Mouse (Mus musculus) thymus, postnatal 0 days (tissue): Measurements from ENCODE around the gene Abcb9. TPM values are rescaled to one million over a fixed set of nuclear protein-coding genes. Genes with fewer than 3 reads are reported as not detected.
A peak's percentile ranks its signal among the peaks of the same experiment; 100 is the strongest.

Experiments used
- DNase-seq: peaks from one replicate; pipeline ENCODE4 v3.0.0-alpha.2; 2015; ENCODE audit warnings: low spot score
- polyA plus RNA-seq: library from polyadenylated mRNA; unstranded; fragments of >200 nt; fragmentation: Nextera tagmentation; extraction: Ambion mirVana; gene quantifications from 2 replicates; pipeline ENCODE4 v1.2.1, GENCODE M21; 2015

The Abcb9 gene
- polyA plus RNA-seq = 38.3 and 39.3 TPM in 2 replicates

DNA sequence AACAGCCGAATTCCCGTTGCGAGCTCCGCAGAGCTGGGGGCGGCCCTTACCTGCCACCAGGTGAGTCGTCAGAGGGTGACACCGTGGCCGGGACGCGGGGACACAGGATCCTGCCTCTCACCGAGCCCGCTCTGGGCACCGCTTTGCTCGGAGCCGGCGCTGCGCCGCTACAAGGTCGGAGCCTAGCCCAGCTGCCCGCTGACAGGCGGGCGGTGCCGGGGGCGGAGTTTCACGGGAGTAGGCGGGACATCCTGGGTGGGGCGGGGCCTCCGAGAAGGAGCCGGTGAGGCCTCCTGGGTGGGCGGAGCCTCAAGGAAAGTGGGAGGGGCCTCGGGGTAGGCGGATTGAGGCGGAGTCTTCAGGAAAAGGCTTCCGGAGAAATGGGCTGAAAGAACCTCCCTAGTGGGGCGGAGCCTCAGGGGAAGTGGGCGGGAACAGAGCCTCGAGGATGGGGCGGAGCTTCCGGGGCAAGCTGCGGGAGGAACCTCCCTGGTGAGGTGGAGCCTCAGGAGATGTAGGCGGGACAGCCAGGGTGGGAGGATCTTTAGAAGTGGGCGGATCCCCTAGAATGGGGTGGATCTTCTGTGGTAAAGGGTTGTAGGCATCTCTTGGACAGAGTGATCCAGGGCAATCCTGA, at the start of gene Abcb9:
TSS of gene Abcb9 (minus strand) at position 203 of the 637 bp plus-strand sequence.
- peak; percentile 95 for DNase-seq

DNA sequence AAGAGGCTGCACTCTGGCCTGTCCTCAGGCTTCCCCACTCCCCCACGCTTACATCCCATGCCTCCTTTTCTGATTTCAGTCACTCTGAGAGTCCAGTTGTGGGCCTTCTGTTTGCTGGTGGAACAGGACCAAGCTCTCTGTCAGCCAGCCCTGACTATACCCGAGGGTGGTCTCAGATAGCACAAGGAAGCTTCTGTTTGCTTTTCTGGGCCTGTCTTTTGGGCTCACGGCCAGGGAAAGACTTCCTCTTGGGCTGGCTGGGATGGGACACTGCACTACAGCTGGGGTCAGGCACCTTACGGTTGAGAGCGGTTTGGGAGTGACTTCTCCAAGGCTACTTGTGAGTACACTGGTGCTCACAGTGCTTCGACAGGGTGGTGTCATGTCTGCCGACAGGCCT, 42.5 kb upstream of the Abcb9 start:
- no peak for DNase-seq

DNA sequence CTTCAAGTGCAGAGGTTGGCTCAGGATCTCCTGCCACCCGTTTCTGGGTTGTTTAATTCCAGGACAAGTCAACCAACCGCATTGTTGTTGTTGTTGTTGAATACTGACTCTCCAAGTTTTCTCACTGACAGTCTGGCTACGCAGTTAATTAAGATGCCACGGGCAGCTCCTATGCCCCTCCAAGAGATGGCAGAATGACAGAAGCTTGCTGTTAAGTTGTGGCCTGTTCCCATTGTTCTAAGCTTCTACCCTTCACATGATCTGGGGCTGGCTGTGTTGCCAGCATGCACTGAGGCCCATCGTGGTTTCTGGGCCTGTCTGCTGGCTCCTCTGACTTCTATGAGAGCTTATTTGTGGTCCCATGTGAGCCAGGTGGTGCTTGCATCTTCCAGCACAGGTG, 38.7 kb upstream of the Abcb9 start:
- DNase-seq = no peak

DNA sequence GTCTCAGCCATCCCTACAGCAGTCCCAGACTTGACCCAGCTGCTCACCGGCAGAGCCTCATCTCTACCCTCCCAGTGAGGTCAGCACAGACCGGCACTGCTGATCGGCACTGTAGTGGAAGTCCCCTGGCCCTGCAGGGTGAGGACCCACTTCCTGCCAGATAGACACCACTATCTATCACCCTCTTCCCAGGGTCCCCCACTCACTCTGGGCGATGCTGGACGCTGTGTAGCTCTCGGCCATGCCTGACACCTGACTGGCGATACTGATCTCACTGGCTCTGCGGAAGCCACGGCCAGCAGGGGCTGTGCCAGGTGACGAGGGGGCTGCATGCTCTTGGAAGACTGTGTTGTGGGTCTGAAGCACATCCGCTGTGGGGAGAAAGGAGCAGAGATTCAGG, 29.5 kb upstream of the Abcb9 start:
- no peak for DNase-seq

DNA sequence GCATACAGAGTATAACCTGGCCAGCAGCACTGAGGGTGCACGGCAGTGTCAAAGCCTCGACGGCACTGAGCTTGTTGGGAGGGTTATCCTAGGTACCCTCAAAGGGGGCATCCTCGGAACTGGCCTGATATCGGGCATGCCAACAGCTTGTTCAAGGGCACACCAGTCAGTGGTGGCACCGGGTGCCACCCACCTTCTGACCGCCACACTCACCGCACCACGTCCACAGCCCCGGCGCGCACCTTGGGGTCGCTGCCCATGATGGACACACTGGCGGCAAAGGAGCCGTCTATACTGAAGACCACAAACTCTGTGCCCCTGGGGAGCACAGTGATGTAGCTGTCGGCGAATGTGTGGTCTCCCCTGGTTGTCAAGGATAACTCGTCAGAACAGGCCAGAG, 26.8 kb upstream of the Abcb9 start:
- no peak for DNase-seq

DNA sequence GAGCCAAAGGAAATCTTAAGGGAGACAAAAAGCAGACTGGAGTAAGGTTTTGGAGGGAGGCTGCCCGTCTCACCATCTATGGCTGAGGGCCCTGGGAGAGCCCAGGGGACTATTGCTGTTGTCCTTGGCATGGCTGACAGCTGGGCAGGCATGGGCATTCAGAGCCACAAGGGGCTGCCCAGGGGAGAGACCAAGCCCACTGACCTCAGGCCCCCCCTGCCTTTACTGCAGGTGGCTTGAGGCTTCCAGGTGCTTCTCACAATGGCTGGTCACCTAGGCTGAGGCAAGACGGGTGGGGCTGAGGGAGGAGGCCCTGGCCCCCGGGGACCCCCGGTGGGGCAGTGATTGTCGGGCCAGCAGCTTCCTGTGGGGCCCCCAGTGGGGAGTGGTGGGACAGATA, 23.6 kb upstream of the Abcb9 start:
- DNase-seq = no peak

DNA sequence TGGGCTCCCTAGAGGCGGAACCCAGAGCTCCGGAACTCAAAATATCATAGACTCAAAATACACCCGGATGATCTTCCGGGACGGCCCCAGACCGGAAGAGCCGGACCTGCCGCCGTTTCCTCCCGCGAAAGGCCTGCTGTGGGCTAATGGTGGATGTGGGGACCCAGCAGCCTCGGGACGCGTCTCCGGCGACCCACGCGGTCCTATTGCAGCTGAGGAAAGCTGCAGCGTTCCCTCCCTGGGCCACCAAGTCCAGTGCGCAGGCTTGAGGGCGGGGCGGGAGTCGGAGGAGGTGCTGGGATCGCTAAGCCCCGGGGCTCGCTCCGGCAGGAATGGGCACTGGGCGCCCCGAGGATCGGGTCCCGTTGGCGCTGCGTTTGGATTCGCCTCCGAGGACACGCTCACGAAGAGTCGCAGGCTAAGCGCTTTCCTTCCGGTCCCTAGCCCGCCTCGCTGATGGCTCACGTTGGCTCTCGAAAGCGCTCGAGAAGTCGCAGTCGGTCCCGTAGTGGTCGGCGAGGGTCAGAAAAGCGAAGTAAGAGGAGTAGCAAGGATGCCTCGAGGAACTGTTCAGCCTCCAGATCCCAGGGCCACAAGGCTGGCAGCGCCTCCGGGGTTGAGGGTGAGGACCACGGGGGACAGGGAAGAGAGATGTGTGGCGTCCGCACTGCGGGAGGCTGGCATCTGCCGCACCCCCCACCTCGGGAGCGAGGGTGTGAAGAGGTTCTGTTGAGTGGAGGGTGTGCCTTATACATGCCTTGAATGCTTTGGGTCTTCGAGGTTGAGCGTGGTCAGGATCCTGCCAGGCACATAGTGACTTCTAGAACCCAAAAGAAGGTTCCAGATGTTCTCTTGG, 20.6 kb upstream of the Abcb9 start, which contains the start of gene Arl6ip4:
TSS of gene Arl6ip4 (plus strand) at position 100 of the 856 bp plus-strand sequence.
- peak; percentile 77 for DNase-seq

DNA sequence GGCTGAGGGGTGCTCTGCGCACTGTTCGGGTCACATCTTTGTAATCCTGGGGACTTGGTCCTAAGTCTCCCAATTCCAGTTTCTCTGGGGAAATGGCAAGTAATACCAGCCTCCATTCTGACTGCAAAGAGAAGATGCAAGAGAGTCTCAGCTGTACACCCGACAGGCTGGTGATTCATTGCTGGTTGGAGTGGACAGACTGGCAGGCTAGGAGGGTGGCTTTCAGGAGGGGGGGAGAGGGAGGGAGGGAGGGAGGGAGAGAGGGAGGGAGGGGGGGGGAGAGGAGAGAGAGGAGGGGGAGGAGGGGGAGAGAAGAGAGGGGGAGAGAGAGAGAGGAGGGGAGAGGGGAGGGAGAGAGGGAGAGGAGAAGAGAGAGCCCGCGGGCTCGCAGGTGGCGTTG, 19.9 kb upstream of the Abcb9 start:
- no peak for DNase-seq

DNA sequence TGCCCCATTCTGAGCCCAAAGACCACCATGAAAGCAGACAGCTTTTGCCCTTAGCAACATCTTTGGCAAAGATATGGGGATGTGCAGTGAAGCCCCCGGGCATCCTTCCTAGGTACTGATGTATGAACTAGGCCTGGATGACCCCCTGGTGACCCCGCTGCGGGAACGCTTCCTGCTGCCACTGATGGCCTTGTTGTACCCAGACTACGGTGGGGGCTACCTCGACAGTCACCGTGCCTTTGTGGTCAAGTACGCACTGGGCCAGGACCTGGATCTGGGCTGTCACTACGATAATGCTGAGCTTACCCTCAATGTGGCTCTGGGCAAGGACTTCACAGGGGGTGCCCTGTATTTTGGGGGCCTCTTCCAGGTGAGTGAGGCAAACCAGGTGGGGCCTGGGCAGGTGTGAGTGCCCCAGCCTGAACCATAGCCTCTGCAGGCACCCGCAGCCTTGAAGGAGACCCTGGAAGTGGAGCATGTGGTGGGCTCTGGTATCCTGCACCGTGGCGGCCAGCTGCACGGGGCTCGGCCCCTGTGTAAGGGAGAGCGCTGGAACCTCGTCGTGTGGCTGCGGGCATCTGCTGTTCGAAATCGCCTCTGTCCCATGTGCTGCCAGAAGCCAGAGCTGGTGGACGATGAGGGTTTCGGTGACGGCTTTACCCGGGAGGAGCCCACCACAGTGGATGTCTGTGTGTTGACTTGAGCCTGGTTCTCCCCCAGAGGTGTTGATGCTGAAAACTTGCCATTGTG, 18.9 kb upstream of the Abcb9 start:
- no peak for DNase-seq

DNA sequence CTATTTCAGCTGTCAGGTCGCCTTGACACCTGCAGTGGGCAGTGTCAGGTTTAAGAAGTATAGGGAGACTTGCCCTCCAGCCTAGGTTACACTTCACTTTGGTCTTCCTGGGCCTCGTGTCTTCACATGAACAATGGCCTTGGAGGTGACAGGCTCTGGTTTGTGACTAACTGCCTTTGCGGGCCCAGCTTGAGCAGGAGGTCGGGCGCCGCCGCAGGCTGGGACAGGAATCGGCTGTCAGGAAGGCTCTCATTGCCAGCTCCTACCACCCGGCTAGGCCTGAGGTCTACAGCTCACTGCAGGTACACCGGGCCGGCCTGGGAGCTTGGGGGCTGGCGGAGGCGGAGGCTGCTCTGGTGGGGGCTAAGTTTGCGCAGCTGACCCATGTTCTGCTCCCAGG, 17.4 kb upstream of the Abcb9 start:
- peak; percentile 72 for DNase-seq

DNA sequence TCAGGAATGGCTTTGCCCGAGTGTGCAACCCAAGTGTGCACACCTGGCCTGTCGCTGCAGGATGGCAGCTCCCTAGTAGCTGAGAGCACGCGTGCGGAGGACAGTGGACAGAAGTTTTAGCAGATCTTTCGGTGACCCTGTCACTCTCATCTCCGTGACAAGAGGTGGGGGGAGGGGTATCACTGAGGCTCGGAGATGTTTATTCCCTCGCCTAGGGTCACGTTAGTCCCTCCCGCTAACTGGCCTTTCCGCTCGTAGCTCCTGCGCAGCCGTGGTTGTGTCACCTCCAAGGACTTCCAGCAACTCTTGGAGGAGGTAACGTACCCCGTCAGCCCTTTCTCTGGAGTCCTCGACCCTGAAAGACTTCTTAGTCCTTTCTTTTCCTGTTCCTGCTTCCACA, 16.9 kb upstream of the Abcb9 start:
- no peak for DNase-seq

DNA sequence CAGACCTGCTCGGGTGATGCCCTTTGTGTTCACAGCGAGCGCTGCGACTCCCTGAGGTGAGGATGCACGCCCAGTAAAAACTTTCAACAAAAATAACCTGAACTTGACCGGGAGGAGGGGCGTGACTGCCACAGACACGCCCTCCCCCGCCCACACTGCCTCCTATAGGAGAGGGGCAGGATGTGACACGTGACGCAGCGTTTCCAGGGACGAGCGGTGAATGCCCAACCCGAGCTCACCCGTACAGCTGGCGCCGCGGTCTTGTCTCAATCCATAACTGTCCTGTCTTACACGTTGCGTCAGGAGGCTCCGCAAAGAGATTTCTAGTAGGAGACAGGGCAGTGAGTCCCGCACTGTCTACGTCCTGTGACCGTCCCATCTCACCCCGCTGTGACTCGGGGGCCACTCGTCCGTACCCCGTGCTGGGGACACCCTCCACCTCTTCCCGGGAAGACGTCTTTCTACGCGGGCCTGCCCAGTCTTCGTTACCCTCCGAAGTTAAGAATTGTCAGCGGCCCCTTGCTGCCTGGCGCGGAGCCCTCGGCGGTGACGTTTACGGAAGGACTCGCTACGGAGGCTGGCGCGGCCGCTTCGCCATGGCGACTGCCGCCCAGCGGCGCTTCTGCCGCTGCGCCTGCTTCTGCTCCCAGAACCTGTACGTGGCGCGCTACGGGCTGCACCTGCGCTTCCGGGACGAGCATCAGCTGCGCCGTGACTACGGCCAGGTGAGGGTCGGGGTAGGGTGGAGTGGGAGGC, 16.3 kb upstream of the Abcb9 start, which contains the start of gene Ogfod2:
TSS of gene Ogfod2 (plus strand) at position 556 of the 756 bp plus-strand sequence.
- DNase-seq = peak; percentile 97

DNA sequence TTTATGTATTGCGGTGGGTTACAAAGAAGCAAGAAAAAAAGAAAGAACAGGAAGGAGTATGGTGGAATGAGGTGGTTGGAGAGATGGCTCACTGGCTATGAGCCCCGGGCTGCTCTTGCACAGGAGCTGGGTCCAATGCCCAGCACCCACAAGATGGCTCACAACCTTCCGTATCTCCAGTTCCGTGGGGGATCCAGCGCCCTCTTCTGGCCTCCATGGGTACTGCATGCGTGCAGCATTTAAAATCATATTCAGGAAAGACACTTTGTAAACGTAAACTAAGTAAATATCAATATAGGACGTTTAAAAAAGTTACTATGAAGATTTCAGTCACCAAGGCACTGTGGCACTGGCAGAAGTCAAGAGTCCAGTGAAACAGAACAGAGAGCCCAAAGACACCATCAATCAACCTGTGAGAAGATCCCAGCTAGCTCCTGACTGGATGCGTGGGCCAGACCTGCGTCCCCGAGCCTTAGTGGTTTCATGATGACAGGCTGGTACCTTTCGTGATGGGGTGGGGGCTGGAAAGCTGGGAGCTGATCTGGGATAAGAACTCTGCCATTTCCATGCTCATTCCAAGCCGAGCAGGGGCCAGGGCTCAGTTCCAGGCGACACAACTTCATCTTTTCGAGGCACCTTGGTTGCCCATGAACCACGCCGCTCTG, 15.6 kb upstream of the Abcb9 start:
- peak; percentile 60 for DNase-seq

DNA sequence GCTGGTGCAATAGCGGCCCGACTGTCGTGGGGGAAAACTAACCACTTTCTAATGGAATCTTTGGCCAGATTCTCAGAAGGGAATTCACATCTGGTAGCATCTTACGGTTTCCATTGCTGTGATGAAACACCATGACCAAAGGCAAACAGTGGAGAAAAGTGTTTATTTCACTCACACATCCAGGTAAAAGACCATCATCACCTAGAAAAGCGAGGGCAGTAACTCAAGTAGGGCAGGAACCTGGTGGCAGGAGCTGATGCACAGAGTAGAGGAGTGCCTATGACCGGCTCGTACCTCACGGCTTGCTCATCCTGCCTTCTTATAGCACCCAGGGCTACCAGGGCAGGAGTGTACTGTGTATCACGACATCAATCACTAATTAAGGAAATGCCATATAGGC, 8.0 kb upstream of the Abcb9 start:
- no peak for DNase-seq

DNA sequence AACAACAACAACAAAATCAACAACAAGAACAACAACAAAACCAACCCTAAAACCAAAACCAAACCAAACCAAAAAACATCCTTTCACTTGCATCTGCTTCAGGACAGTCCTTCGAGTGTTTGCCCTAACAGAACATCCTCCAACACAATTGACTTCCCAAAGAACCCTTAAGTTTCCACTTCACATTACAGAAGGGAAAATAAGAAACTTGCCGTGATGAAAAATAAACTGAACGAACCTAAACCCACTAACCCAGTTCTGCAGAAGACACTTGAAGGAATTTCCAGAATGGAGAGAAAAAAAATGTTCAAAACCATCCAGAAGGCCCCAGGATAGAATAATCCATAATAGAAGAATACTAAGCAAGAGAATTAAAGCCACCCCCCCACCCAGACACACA, 7.4 kb upstream of the Abcb9 start:
- no peak for DNase-seq

DNA sequence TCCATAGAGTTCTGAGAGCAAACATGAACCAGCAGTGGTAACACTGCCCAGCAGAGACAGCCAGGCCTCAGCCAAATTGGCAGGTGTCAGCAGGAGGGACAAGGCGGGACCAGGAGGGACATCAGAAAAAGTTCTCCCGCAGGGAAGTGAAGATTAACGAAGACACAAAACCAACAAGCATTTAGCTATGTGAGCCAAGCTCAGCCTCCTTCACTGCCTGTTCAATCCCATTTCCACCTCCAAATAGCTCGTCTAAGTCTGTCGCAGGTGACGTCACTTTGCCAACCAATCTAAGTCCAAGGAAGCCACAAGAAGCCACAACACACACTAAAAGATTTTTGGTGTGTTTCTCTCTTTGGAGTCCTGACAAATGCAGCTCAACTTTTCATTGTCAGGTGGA, 6.7 kb upstream of the Abcb9 start:
- DNase-seq = no peak

DNA sequence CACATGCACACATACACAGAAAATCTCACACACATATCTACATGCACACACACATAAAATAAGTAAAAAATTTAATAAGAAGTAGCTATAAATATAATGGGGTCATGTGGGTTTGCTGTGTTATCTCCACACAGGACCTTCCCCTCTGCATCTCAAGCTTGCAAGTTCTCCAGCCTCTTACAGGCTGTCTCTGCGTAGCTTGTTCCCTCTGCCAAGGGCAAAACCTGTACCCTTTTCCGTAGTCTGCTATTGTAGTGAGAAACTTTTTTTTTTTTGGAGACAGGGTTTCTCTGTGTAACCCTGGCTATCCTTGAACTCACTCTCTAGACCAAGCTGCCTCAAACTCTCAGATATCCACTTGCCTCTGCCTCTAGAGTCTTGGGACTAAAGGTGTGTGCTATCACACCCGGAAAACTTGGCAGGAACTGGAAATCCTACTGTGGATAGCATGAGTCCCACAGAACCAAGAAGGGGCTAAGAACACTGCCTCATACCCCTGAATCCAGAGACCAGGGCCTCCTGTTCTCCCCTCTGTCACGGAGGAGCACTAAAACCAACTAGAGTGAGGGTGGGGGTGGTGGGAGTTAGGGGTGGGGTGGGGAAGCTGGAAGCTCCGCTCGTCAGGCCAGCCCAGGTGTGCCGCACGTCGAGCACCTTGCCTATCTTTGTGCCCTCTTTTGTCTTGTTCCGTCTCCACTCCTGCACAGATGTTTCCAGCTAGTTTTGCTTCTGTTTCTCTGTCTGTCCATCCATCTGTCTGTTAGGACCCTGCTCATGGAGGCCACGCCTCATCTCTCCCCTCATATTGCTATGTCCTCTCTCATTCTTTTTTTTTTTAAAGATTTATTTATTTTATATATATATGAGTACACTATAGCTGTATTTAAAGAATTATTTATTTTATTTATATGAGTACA, 4.8 kb upstream of the Abcb9 start:
- DNase-seq = no peak

DNA sequence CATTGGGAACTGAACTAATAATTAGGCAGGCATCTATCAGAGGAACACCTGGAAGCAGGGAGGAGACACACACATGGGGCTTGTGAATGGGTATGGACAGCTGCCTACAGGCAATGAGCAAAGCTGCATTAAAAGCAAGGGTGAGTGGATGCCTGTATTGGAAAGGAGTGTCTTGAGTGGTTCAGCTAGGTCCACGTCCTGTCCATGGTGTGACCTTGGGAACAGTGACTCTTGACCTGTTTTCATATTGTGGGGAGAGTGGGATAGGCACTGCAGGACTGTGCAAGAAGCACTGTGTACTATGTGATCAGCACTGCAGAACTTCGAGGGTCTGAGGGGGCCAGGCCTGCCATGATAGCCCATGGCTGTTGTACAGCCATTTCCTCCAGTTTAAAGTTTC, 3.3 kb upstream of the Abcb9 start:
- no peak for DNase-seq

DNA sequence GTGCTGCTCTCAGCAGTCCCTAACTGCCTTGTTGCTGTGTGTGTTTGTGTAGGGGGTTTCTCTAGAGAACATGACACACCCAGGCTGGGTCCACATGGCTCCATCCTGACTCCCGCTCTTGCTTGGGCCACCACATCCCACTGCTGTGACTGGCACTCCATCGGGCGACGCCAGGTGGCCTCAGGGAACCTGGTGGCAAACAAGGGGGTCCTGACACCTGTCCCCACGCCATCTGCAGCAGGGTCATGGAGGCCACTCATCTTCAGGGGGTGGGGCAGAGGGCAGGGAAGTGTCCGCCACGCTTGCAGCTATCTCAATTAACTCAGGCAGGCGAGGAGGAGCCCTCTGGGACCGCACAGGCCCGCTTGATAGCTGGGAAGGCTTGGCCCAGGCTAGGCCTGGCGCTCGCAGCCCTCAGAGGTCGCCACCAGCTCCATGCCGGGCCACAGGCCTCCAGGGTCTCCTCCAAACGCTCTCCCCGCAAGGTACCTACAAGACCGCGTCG, 469 bp downstream of the Abcb9 start:
- DNase-seq = no peak
